Mouse (Mus musculus) retina, embryonic 14.5 days (tissue): ENCODE measurements around the gene Cdiptos.

Source experiments
- DNase-seq: peaks from one replicate; pipeline ENCODE4 v3.0.0-alpha.2; 2015; ENCODE audit warnings: low spot score

The Cdiptos gene

DNA sequence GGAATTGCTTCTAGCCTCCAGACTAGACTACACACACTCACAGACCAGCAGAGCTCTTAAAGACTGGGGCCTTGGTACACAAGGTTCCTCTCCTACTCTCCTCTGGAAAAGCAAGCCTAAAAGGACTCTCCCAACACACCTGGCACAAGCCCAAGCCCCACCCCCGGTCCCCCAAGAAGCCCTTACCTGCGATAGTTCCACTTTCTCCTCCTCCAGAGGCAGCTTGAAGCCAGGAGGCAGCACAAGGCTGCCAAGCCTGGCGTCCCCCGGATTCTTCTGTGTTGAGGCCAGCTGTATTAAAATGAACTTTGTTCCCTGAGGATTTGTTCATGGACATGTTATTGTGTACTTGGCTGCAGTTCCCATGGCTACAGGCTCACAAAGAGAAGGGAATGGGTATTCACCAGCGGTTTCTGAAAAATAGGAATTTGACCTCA lies 53.3 kb downstream of the Cdiptos start, which contains the start of gene Tmem219:
Gene Tmem219 (minus strand): TSS at position 294 of the 437 bp plus-strand sequence.
- DNase-seq = peak; percentile 35
